Mouse (Mus musculus) effector memory CD4-positive, alpha-beta T cell, adult 7 months (primary cell): ENCODE data around the gene Olfr94. TPM values are rescaled to one million over a fixed set of nuclear protein-coding genes. Genes with fewer than 3 reads are reported as not detected.

Source experiments
- polyA plus RNA-seq: library from polyadenylated mRNA; unstranded; fragments of 100-300 nt; shearing (Covaris generic); gene quantifications from one replicate; pipeline ENCODE4 v1.2.1, GENCODE M21; 2017

Olfr94 gene
- not detected for polyA plus RNA-seq

GRCm38 (mm10) chr17:37200894-37201293 lies at the start of gene Olfr94:
TSS of gene Olfr94 (minus strand) at chr17:37200994.

GRCm38 (mm10) chr17:37237230-37237629 lies 36.4 kb upstream of the Olfr94 start, which contains the start of gene Olfr97:
TSS of gene Olfr97 (minus strand) at chr17:37237330.

GRCm38 (mm10) chr17:37219846-37220245 lies 19.1 kb upstream of the Olfr94 start, which contains the start of gene Olfr96:
TSS of gene Olfr96 (plus strand) at chr17:37220146.

GRCm38 (mm10) chr17:37213018-37213417 lies 12.2 kb upstream of the Olfr94 start, which contains the start of gene Olfr95:
TSS of gene Olfr95 (minus strand) at chr17:37213118.

GRCm38 (mm10) chr17:37193656-37194055 lies 7.1 kb downstream of the Olfr94 start, which contains the start of gene Ubd:
TSS of gene Ubd (plus strand) at chr17:37193892.

GRCm38 (mm10) chr17:37161394-37161793 lies 39.4 kb downstream of the Olfr94 start, which contains the start of gene Olfr93:
TSS of gene Olfr93 (minus strand) at chr17:37161494.

Other genes starting within 250 kb of the Olfr94 start
- gene Ppp1r11, start 249.3 kb downstream of the Olfr94 start, polyA plus RNA-seq, result 312 TPM
- 146 TPM for gene Znrd1, start 242.4 kb downstream of the Olfr94 start, polyA plus RNA-seq
- gene Znrd1as, start 242.4 kb downstream of the Olfr94 start, polyA plus RNA-seq, result 2.4 TPM
- gene 2410137M14Rik, start 219.8 kb downstream of the Olfr94 start, polyA plus RNA-seq, result not detected
- 0.21 TPM for gene H2-M5, start 211.5 kb downstream of the Olfr94 start, polyA plus RNA-seq
- not detected for gene Zfp57, start 199.8 kb downstream of the Olfr94 start, polyA plus RNA-seq
- gene Mog, start 177.6 kb downstream of the Olfr94 start, polyA plus RNA-seq, result not detected
- 12.6 TPM for gene Gabbr1, start 155.0 kb downstream of the Olfr94 start, polyA plus RNA-seq
- gene Olfr90, start 112.5 kb downstream of the Olfr94 start, polyA plus RNA-seq, result 0.17 TPM
- gene Olfr91, start 102.7 kb downstream of the Olfr94 start, polyA plus RNA-seq, result not detected
- not detected for gene Olfr92, start 80.9 kb downstream of the Olfr94 start, polyA plus RNA-seq
- not detected for gene Olfr93, start 39.5 kb downstream of the Olfr94 start, polyA plus RNA-seq
- not detected for gene Ubd, start 7.1 kb downstream of the Olfr94 start, polyA plus RNA-seq
- gene Olfr95, start 12.1 kb upstream of the Olfr94 start, polyA plus RNA-seq, result 0.07 TPM
- gene Olfr96, start 19.2 kb upstream of the Olfr94 start, polyA plus RNA-seq, result not detected
- not detected for gene Olfr97, start 36.3 kb upstream of the Olfr94 start, polyA plus RNA-seq
- gene Olfr98, start 62.8 kb upstream of the Olfr94 start, polyA plus RNA-seq, result not detected
- gene H2-M3, start 69.2 kb upstream of the Olfr94 start, polyA plus RNA-seq, result 97.7 TPM
- 2.3 TPM for gene Olfr99, start 82.5 kb upstream of the Olfr94 start, polyA plus RNA-seq
- gene Olfr101, start 103.3 kb upstream of the Olfr94 start, polyA plus RNA-seq, result not detected
- gene Olfr102, start 116.1 kb upstream of the Olfr94 start, polyA plus RNA-seq, result 0.40 TPM
- gene Olfr103, start 138.7 kb upstream of the Olfr94 start, polyA plus RNA-seq, result not detected
- gene Olfr104-ps, start 158.6 kb upstream of the Olfr94 start, polyA plus RNA-seq, result not detected
- gene Olfr105-ps, start 178.0 kb upstream of the Olfr94 start, polyA plus RNA-seq, result not detected
- not detected for gene Olfr106-ps, start 189.4 kb upstream of the Olfr94 start, polyA plus RNA-seq
- gene Olfr107, start 198.2 kb upstream of the Olfr94 start, polyA plus RNA-seq, result not detected
- gene Olfr108, start 244.5 kb upstream of the Olfr94 start, polyA plus RNA-seq, result not detected